Mouse (Mus musculus) spleen, adult 2 months (tissue): Measurements from ENCODE around the gene Ccl2.

ENCODE experiments used
- CTCF ChIP-seq: fragments of 200-500 bp; IDR thresholded peaks from 2 replicates; pipeline ENCODE4 v1.5.1; 2011; ENCODE audit warnings: mild to moderate bottlenecking, inconsistent platforms; ENCODE audit not compliant: insufficient read depth, insufficient read length, insufficient replicate concordance; ENCODE audit errors: extremely low read depth
- POLR2A ChIP-seq: fragments of 200-500 bp; IDR thresholded peaks from 2 replicates; pipeline ENCODE4 v1.6.1; 2011; ENCODE audit warnings: low read depth, low read length, inconsistent platforms

DNA sequence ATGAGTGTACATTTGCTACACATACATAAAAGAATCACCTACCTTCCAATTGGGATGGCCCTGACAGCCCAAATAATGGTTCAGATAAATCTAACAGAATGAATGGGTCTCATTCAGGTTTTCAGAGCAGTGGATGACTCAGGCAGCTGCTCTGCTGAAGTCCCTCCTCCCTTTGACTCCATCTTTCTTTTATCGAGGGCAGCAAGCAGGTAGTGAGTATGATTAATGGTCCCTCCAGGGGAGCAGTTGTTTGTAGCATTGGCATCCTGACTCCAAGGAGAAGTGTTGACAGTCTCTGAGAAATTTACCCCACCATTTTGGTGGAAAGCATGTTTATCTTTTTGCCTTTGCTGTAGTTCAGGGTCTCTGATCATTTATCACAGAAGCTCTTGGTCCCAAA, 21.6 kb upstream of the Ccl2 start:
- TF ChIP-seq CTCF, result no peak
- no peak for TF ChIP-seq POLR2A
